Mouse (Mus musculus) CD8-positive naive resting alpha-beta T cell, adult 2 months (primary cell): ENCODE results near the gene Olfr715.
"Not testable (repeated sequence)": the region's sequence is repeated elsewhere in the genome, so short reads cannot be mapped to it uniquely, and the experiment has no call there.

ENCODE experiments used
- DNase-seq, 2 experiments: peaks; one replicate each; pipeline ENCODE4 v3.0.0; 2022; ENCODE audit warnings: low read depth in 2 of 2, low spot score in 2 of 2

Olfr715 gene

GRCm38 (mm10) chr7:107130983-107131382, at the start of gene Olfr715:
Gene Olfr715 (minus strand): TSS chr7:107131083.
- not testable (repeated sequence) for DNase-seq

DNA sequence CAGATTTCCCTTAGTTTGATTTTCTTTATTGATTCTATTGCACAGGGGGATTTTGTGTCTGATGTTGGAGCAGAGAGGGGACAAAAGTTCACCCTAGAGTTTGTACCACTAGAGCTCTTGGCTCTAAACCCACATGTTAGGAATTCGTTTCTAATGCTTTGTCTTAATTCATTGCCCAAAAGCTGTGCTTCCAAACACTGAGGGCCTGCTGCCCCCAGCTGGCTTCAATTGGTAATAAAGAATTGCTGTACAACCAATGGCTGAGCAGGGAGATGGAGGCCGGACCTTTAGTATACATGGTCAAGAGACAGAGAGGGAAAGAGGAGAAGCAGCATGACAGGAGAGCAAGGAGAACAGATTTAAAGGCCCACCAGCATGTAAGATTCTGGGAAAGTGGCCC, 49.5 kb upstream of the Olfr715 start:
- DNase-seq, result no peak

- DNase-seq, result no peak
These were observed 35.8 kb upstream of the Olfr715 start, which contains the start of gene Nlrp14 for GRCm38 (mm10) chr7:107166690-107167089. Gene Nlrp14 (plus strand): TSS chr7:107166990.

DNA sequence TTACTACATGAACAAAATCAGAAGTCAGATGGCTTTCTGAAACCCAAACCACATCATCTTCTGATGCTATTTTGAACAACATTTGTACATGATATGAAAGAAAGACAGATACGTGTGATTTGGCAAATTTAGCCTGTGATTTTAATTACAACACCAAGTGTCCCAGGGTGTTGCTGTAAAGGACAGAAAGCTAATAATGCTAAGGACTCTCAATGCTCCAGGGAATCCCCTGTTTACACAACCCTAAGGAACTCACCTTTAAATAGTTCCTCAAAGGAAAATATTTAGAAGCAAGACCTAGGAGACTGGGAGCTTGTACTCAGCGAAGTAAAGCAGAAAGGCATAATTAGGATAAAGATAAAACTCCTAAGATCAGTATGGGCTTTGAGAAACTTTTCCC, 7.1 kb upstream of the Olfr715 start, which contains the start of gene Olfr716:
Gene Olfr716 (plus strand): TSS at position 301 of the 400 bp plus-strand sequence.
- DNase-seq, result not testable (repeated sequence)

GRCm38 (mm10) chr7:107110269-107110668, 20.6 kb downstream of the Olfr715 start, which contains the start of gene Olfr715b:
Gene Olfr715b (minus strand): TSS chr7:107110369.
- DNase-seq, result not testable (repeated sequence)

GRCm38 (mm10) chr7:107092920-107093319, 38.0 kb downstream of the Olfr715 start, which contains the start of gene Olfr17:
Gene Olfr17 (plus strand): TSS chr7:107093220.
- DNase-seq, result no peak
